Mouse (Mus musculus) liver, embryonic 14.5 days (tissue): Measurements from ENCODE around the gene Gm16181.

Experiments
- CTCF ChIP-seq: IDR thresholded peaks from 2 replicates; pipeline ENCODE4 v1.5.1; 2016; ENCODE audit warnings: antibody characterized with exemption, low read depth, control low read depth
- EP300 ChIP-seq: IDR thresholded peaks from 2 replicates; pipeline ENCODE4 v1.6.1; 2016; ENCODE audit warnings: antibody characterized with exemption, low read depth

- no peak for TF ChIP-seq CTCF
- no peak for TF ChIP-seq EP300
Measured at GRCm38 (mm10) chr17:35267399-35268086, 46.9 kb downstream of the Gm16181 start.
